Mouse (Mus musculus): ENCODE measurements around the gene Zfp114. TPM values are rescaled to one million over a fixed set of nuclear protein-coding genes. Genes with fewer than 3 reads are reported as not detected.

Zfp114 gene
- polyA plus RNA-seq (2021): 0.10 TPM

GRCm38 (mm10) chr7:24174618-24175336 lies at the start of gene Zfp114:
Gene Zfp114 (plus strand): TSS chr7:24175060.
- no peak for TF ChIP-seq CTCF (IDR thresholded peaks at IDR 0.05)
- ChIA-PET CTCF (no interaction called here), POLR2A (interaction anchor here (0.6 kb wide), 1 partner anchor 314 kb away, joined by 4 read pairs; no protein-coding TSS in a partner anchor)
- peaks cover 3% of the 10 kb centered on the region for H3K27me3 ChIP-seq
- in situ Hi-C loops (cut with MboI; ENCODE audit: low pct_unique_long_range_greater_than_20kb): no loop called here
- ATAC-seq (no peak), DNase-seq (ENCODE audit: low read depth, low spot score) (no peak)

GRCm38 (mm10) chr7:24133425-24133995 lies 41.4 kb upstream of the Zfp114 start:
- ChIA-PET CTCF (interaction anchor here (1.3 to 1.8 kb wide), 2 partner anchors 20 to 52 kb away, joined by 3 to 5 read pairs; partner anchors contain the start of gene Zfp180), POLR2A (no interaction called here)
- DNase-seq (ENCODE audit: low read depth, low spot score) (no peak), ATAC-seq (peak; percentile 40)
- no peaks in the 10 kb centered on the region for H3K27me3 ChIP-seq
- no peak for TF ChIP-seq CTCF (IDR thresholded peaks at IDR 0.05)
- in situ Hi-C loops (cut with MboI; ENCODE audit: low pct_unique_long_range_greater_than_20kb): no loop called here

- ChIA-PET CTCF (interaction anchor here (1.3 to 1.8 kb wide), 2 partner anchors 21 to 53 kb away, joined by 3 to 5 read pairs; partner anchors contain the start of gene Zfp180), POLR2A (interaction anchor here (0.6 kb wide), 1 partner anchor 229 kb away, joined by 8 read pairs; no protein-coding TSS in a partner anchor)
- in situ Hi-C loops (cut with MboI; ENCODE audit: low pct_unique_long_range_greater_than_20kb): no loop called here
- DNase-seq (ENCODE audit: low read depth, low spot score) (peak; percentile 46), ATAC-seq (peak; percentile 99)
- H3K27me3 ChIP-seq: no peaks in the 10 kb centered on the region
- TF ChIP-seq CTCF (IDR thresholded peaks at IDR 0.05): no peak
Measured at GRCm38 (mm10) chr7:24133996-24134828, 40.6 kb upstream of the Zfp114 start, which contains the start of gene Zfp235. Gene Zfp235 (plus strand): TSS chr7:24134169.

- ChIA-PET CTCF (no interaction called here), POLR2A (no interaction called here)
- ATAC-seq: no peak
- in situ Hi-C loops (cut with MboI; ENCODE audit: low pct_unique_long_range_greater_than_20kb): no loop called here
- TF ChIP-seq CTCF (IDR thresholded peaks at IDR 0.05): no peak
- H3K27me3 ChIP-seq: no peaks in the 10 kb centered on the region
- DNase-seq (ENCODE audit: low read depth, low spot score): no peak
Measured at GRCm38 (mm10) chr7:24142566-24142965, 32.3 kb upstream of the Zfp114 start.

GRCm38 (mm10) chr7:24153272-24153671 lies 21.6 kb upstream of the Zfp114 start:
- H3K27me3 ChIP-seq: peaks cover 23% of the 10 kb centered on the region
- POLR2A ChIA-PET: no interaction called here
- in situ Hi-C loops (cut with MboI; ENCODE audit: low pct_unique_long_range_greater_than_20kb): loop anchor here (5.0 to 10.0 kb wide), 2 partner anchors 134 to 188 kb away; no protein-coding TSS in a partner anchor
- DNase-seq (ENCODE audit: low read depth, low spot score): peak; percentile 4
- CTCF ChIA-PET: interaction anchor here (0.9 to 1.1 kb wide), 3 partner anchors 10 to 135 kb away, joined by 3 to 4 read pairs (median 3); no protein-coding TSS in a partner anchor
- no peak for ATAC-seq
- peak; percentile 69 for TF ChIP-seq CTCF (IDR thresholded peaks at IDR 0.05)

GRCm38 (mm10) chr7:24172191-24172590 lies 2.7 kb upstream of the Zfp114 start:
- in situ Hi-C loops (cut with MboI; ENCODE audit: low pct_unique_long_range_greater_than_20kb): no loop called here
- ATAC-seq (no peak), DNase-seq (ENCODE audit: low read depth, low spot score) (no peak)
- POLR2A ChIA-PET: no interaction called here
- peaks cover 3% of the 10 kb centered on the region for H3K27me3 ChIP-seq
- CTCF ChIA-PET: no interaction called here
- TF ChIP-seq CTCF (IDR thresholded peaks at IDR 0.05): no peak

- in situ Hi-C loops (cut with MboI; ENCODE audit: low pct_unique_long_range_greater_than_20kb): no loop called here
- H3K27me3 ChIP-seq: peaks cover 3% of the 10 kb centered on the region
- ATAC-seq (no peak), DNase-seq (ENCODE audit: low read depth, low spot score) (no peak)
- TF ChIP-seq CTCF (IDR thresholded peaks at IDR 0.05): no peak
- CTCF ChIA-PET: no interaction called here
- POLR2A ChIA-PET: interaction anchor here (0.6 kb wide), 1 partner anchor 313 kb away, joined by 4 read pairs; no protein-coding TSS in a partner anchor
Measured at GRCm38 (mm10) chr7:24175337-24175711, 464 bp downstream of the Zfp114 start.

- DNase-seq (ENCODE audit: low read depth, low spot score) (no peak), ATAC-seq (no peak)
- H3K27me3 ChIP-seq: peaks cover 14% of the 10 kb centered on the region
- no peak for TF ChIP-seq CTCF (IDR thresholded peaks at IDR 0.05)
- in situ Hi-C loops (cut with MboI; ENCODE audit: low pct_unique_long_range_greater_than_20kb): no loop called here
- ChIA-PET CTCF (no interaction called here), POLR2A (no interaction called here)
Measured at GRCm38 (mm10) chr7:24187611-24188010, 12.8 kb downstream of the Zfp114 start.

GRCm38 (mm10) chr7:24188901-24189570 lies 14.2 kb downstream of the Zfp114 start:
- H3K27me3 ChIP-seq: peaks cover 14% of the 10 kb centered on the region
- no peak for TF ChIP-seq CTCF (IDR thresholded peaks at IDR 0.05)
- in situ Hi-C loops (cut with MboI; ENCODE audit: low pct_unique_long_range_greater_than_20kb): no loop called here
- DNase-seq (ENCODE audit: low read depth, low spot score) (no peak), ATAC-seq (no peak)
- ChIA-PET POLR2A (no interaction called here), CTCF (no interaction called here)

- ChIA-PET CTCF (no interaction called here), POLR2A (no interaction called here)
- ATAC-seq: no peak
- H3K27me3 ChIP-seq: peaks cover 10% of the 10 kb centered on the region
- no peak for DNase-seq (ENCODE audit: low read depth, low spot score)
- in situ Hi-C loops (cut with MboI; ENCODE audit: low pct_unique_long_range_greater_than_20kb): no loop called here
- TF ChIP-seq CTCF (IDR thresholded peaks at IDR 0.05): no peak
Measured at GRCm38 (mm10) chr7:24189571-24189944, 14.7 kb downstream of the Zfp114 start.

Measured in Patski (cell line).